Mouse (Mus musculus): ENCODE results near the gene Prkce. TPM values are rescaled to one million over a fixed set of nuclear protein-coding genes. Genes with fewer than 3 reads are reported as not detected.

Gene Prkce
- total and polyA plus RNA-seq, 3 experiments: 6.1 to 27.3 (median 26.0) TPM

DNA sequence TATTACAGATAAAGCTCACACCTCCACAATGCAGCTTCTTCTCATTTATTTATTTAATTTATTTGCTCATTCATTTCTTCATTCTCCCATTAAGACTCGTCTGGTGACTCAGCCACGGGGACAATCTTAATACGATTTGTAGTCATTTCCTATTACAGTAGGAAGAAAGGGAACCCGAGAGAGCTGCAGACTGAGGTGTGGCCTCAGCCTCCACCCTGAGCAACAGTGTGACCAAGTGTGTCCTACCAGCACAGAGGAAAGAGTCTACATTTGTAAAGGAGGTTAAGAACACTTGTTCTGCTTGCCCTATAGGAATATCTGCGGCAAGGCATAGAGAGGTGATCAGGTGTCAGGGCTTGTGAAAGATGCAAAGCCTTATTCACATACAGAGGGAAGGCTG, 155.3 kb downstream of the Prkce start:
- H3K9ac ChIP-seq (ENCODE audit: low read depth, low read length): no peak overlapping the region
- H3K4me1 ChIP-seq (ENCODE audit: control insufficient read depth, insufficient read depth, low read length): peaks cover 12% of the 10 kb centered on the region
- no peaks in the 10 kb centered on the region for H3K27me3 ChIP-seq (ENCODE audit: control insufficient read depth, insufficient read depth, low read length)
- H3K4me3 ChIP-seq: no peak overlapping the region
- 62% methylated on average over 5 of the region's 5 CpGs for WGBS
- no peak for DNase-seq
- H3K27ac ChIP-seq: no peak overlapping the region
- TF ChIP-seq CTCF (IDR thresholded peaks at IDR 0.05) (no peak), EP300 (IDR thresholded peaks at IDR 0.05; ENCODE audit: insufficient read depth, low read depth, low read length) (no peak), POLR2A (IDR thresholded peaks at IDR 0.05; ENCODE audit: insufficient read depth, low read depth, low read length) (no peak)
- peaks cover 2% of the 10 kb centered on the region; the same call in 1 of the 2 replicates for H3K79me2 ChIP-seq (replicated peaks; ENCODE audit: control insufficient read depth, insufficient read depth, low read length)
- intact Hi-C loops (cut with DNase I): no loop called here
- no peaks in the 10 kb centered on the region for H3K36me3 ChIP-seq (ENCODE audit: control insufficient read depth, insufficient read depth, low read length)

DNA sequence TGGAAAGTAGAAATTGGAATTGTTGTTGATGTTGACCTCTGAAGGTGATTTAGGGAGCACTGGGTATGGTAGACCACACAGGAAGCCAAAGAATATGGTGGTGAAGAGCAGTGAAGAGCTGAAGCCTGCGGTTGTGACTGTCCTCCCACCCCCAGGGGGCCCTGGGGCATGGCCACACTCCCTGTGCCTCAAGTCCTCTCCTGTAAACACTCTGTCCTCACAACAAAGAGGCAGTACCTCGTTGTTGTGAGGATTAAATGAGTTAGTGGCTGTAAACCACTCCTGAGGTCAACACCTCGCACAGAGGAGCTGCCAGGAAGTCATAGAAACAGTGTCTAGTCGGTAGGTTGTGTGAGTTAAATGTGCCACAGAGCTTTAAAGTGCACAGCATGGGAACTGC, 155.7 kb downstream of the Prkce start:
- H3K79me2 ChIP-seq (replicated peaks; ENCODE audit: control insufficient read depth, insufficient read depth, low read length): peaks cover 2% of the 10 kb centered on the region; the same call in 1 of the 2 replicates
- TF ChIP-seq POLR2A (IDR thresholded peaks at IDR 0.05; ENCODE audit: insufficient read depth, low read depth, low read length) (no peak), EP300 (IDR thresholded peaks at IDR 0.05; ENCODE audit: insufficient read depth, low read depth, low read length) (no peak), CTCF (IDR thresholded peaks at IDR 0.05) (no peak)
- intact Hi-C loops (cut with DNase I): no loop called here

GRCm38 (mm10) chr17:86323909-86324686, 156.5 kb downstream of the Prkce start:
- H3K79me2 ChIP-seq (replicated peaks; ENCODE audit: control insufficient read depth, insufficient read depth, low read length): peaks cover 2% of the 10 kb centered on the region; the same call in 1 of the 2 replicates
- H3K9ac ChIP-seq (ENCODE audit: low read depth, low read length): no peak overlapping the region
- no peaks in the 10 kb centered on the region for H3K27me3 ChIP-seq (ENCODE audit: control insufficient read depth, insufficient read depth, low read length)
- H3K36me3 ChIP-seq (ENCODE audit: control insufficient read depth, insufficient read depth, low read length): no peaks in the 10 kb centered on the region
- TF ChIP-seq POLR2A (IDR thresholded peaks at IDR 0.05; ENCODE audit: insufficient read depth, low read depth, low read length): no peak
- no peak for TF ChIP-seq EP300 (IDR thresholded peaks at IDR 0.05; ENCODE audit: insufficient read depth, low read depth, low read length)
- TF ChIP-seq CTCF (IDR thresholded peaks at IDR 0.05): no peak
- DNase-seq: no peak
- peaks cover 12% of the 10 kb centered on the region for H3K4me1 ChIP-seq (ENCODE audit: control insufficient read depth, insufficient read depth, low read length)
- no peak overlapping the region for H3K27ac ChIP-seq
- no peak overlapping the region for H3K4me3 ChIP-seq
- intact Hi-C loops (cut with DNase I): no loop called here
- WGBS: 53% methylated on average over 6 of the region's 6 CpGs

More for the DNA sequence above, 155.7 kb downstream of the Prkce start:
- no peak overlapping the region for H3K27ac ChIP-seq
- no peak overlapping the region for H3K4me3 ChIP-seq
- 46% methylated on average over 4 of the region's 4 CpGs for WGBS
- H3K4me1 ChIP-seq (ENCODE audit: control insufficient read depth, insufficient read depth, low read length): peaks cover 12% of the 10 kb centered on the region
- H3K9ac ChIP-seq (ENCODE audit: low read depth, low read length): no peak overlapping the region
- H3K36me3 ChIP-seq (ENCODE audit: control insufficient read depth, insufficient read depth, low read length): no peaks in the 10 kb centered on the region
- H3K27me3 ChIP-seq (ENCODE audit: control insufficient read depth, insufficient read depth, low read length): no peaks in the 10 kb centered on the region
- no peak for DNase-seq

DNA sequence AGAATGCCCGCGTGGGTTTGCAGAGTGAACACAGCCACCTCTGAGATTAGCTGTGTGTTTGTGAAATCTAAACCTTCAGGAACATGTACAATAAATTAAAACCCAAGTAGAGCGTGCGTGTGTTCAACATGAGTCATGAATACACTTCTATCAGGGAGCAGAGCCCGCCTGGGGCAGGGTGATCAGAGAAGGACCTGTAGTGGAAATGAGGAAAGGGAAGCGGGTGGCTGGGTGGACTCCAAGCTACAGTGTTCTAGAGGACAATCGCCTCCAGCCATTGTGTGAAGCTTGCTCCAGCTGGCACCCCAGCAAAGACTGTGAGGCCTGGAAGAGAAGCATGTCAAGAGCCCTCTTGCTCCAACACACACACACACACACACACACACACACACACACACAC, 157.2 kb downstream of the Prkce start:
- no peak overlapping the region for H3K4me3 ChIP-seq
- H3K9ac ChIP-seq (ENCODE audit: low read depth, low read length): no peak overlapping the region
- DNase-seq: no peak
- H3K27me3 ChIP-seq (ENCODE audit: control insufficient read depth, insufficient read depth, low read length): no peaks in the 10 kb centered on the region
- intact Hi-C loops (cut with DNase I): loop anchor here (5.0 kb wide), 1 partner anchor 48 kb away; no protein-coding TSS in a partner anchor
- no peaks in the 10 kb centered on the region for H3K36me3 ChIP-seq (ENCODE audit: control insufficient read depth, insufficient read depth, low read length)
- H3K27ac ChIP-seq: no peak overlapping the region
- H3K4me1 ChIP-seq (ENCODE audit: control insufficient read depth, insufficient read depth, low read length): peaks cover 15% of the 10 kb centered on the region
- peaks cover 2% of the 10 kb centered on the region; the same call in 1 of the 2 replicates for H3K79me2 ChIP-seq (replicated peaks; ENCODE audit: control insufficient read depth, insufficient read depth, low read length)
- TF ChIP-seq EP300 (IDR thresholded peaks at IDR 0.05; ENCODE audit: insufficient read depth, low read depth, low read length): no peak
- TF ChIP-seq POLR2A (IDR thresholded peaks at IDR 0.05; ENCODE audit: insufficient read depth, low read depth, low read length): no peak
- TF ChIP-seq CTCF (IDR thresholded peaks at IDR 0.05): no peak
- 46% methylated on average over 7 of the region's 7 CpGs for WGBS

GRCm38 (mm10) chr17:86325317-86325716, 157.7 kb downstream of the Prkce start:
- Histone ChIP-seq H3K4me3 (no peak overlapping the region), H3K4me1 (ENCODE audit: control insufficient read depth, insufficient read depth, low read length) (peaks cover 16% of the 10 kb centered on the region), H3K27me3 (ENCODE audit: control insufficient read depth, insufficient read depth, low read length) (no peaks in the 10 kb centered on the region), H3K9ac (ENCODE audit: low read depth, low read length) (no peak overlapping the region), H3K27ac (no peak overlapping the region), H3K79me2 (replicated peaks; ENCODE audit: control insufficient read depth, insufficient read depth, low read length) (peaks cover 2% of the 10 kb centered on the region; the same call in 1 of the 2 replicates), H3K36me3 (ENCODE audit: control insufficient read depth, insufficient read depth, low read length) (no peaks in the 10 kb centered on the region)
- TF ChIP-seq POLR2A (IDR thresholded peaks at IDR 0.05; ENCODE audit: insufficient read depth, low read depth, low read length) (no peak), CTCF (IDR thresholded peaks at IDR 0.05) (no peak), EP300 (IDR thresholded peaks at IDR 0.05; ENCODE audit: insufficient read depth, low read depth, low read length) (no peak)
- 72% methylated on average over 10 of the region's 10 CpGs for WGBS
- no peak for DNase-seq
- intact Hi-C loops (cut with DNase I): loop anchor here (5.0 kb wide), 1 partner anchor 47 kb away; no protein-coding TSS in a partner anchor

GRCm38 (mm10) chr17:86327958-86328357, 160.4 kb downstream of the Prkce start:
- no peaks in the 10 kb centered on the region for H3K27me3 ChIP-seq (ENCODE audit: control insufficient read depth, insufficient read depth, low read length)
- TF ChIP-seq POLR2A (IDR thresholded peaks at IDR 0.05; ENCODE audit: insufficient read depth, low read depth, low read length): no peak
- TF ChIP-seq CTCF (IDR thresholded peaks at IDR 0.05): no peak
- peaks cover 16% of the 10 kb centered on the region for H3K4me1 ChIP-seq (ENCODE audit: control insufficient read depth, insufficient read depth, low read length)
- no peaks in the 10 kb centered on the region for H3K36me3 ChIP-seq (ENCODE audit: control insufficient read depth, insufficient read depth, low read length)
- intact Hi-C loops (cut with DNase I): loop anchor here (5.0 kb wide), 1 partner anchor 44 kb away; no protein-coding TSS in a partner anchor
- DNase-seq: no peak
- H3K9ac ChIP-seq (ENCODE audit: low read depth, low read length): no peak overlapping the region
- WGBS: 88% methylated on average over 4 of the region's 4 CpGs
- no peak overlapping the region for H3K4me3 ChIP-seq
- H3K79me2 ChIP-seq (replicated peaks; ENCODE audit: control insufficient read depth, insufficient read depth, low read length): no peaks in the 10 kb centered on the region; the same call in 1 of the 2 replicates
- H3K27ac ChIP-seq: no peak overlapping the region
